Mouse (Mus musculus) neural tube, embryonic 12.5 days (tissue): ENCODE measurements around the gene Mt2. TPM values are rescaled to one million over a fixed set of nuclear protein-coding genes. Genes with fewer than 3 reads are reported as not detected.
A peak's percentile ranks its signal among the peaks of the same experiment; 100 is the strongest.

Source experiments
- ATAC-seq: fragments of 200-750 bp; cut with Nextera tagmentation; 2 replicates; pipeline ENCODE4 v1.8.0; 2017; ENCODE audit warnings: low read depth, mild to moderate bottlenecking, moderate TSS enrichment, moderate library complexity; ENCODE audit not compliant: low FRiP score
- H3K27ac ChIP-seq: fragments of 300-500 bp; sonication (generic); 2 replicates; pipeline ENCODE4 v1.5.1; 2016
- H3K27me3 ChIP-seq: fragments of 300-500 bp; sonication (generic); replicated peaks from 2 replicates; pipeline ENCODE4 v1.6.1; 2016; ENCODE audit warnings: mild to moderate bottlenecking
- H3K36me3 ChIP-seq: fragments of 300-500 bp; sonication (generic); 2 replicates; pipeline ENCODE4 v1.6.1; 2016; ENCODE audit warnings: mild to moderate bottlenecking
- H3K4me1 ChIP-seq: fragments of 300-500 bp; sonication (generic); 2 replicates; pipeline ENCODE4 v1.6.1; 2016
- H3K4me2 ChIP-seq: fragments of 300-500 bp; sonication (generic); replicated peaks from 2 replicates; pipeline ENCODE4 v1.6.1; 2016; ENCODE audit warnings: mild to moderate bottlenecking
- H3K4me3 ChIP-seq: fragments of 300-500 bp; sonication (generic); 2 replicates; pipeline ENCODE4 v1.5.1; 2016
- H3K9ac ChIP-seq: fragments of 300-500 bp; sonication (generic); 2 replicates; pipeline ENCODE4 v1.6.1; 2016; ENCODE audit warnings: mild to moderate bottlenecking
- H3K9me3 ChIP-seq: fragments of 300-500 bp; sonication (generic); 2 replicates; pipeline ENCODE4 v1.6.1; 2016; ENCODE audit warnings: mild to moderate bottlenecking
- WGBS: fragments of 180-500 bp; shearing (Covaris S2); methylation state at CpG from one replicate; pipeline ENCODE4 v1.1.7; 2016; 5-methylcytosine and 5-hydroxymethylcytosine counted together
- polyA plus RNA-seq: library from polyadenylated mRNA; unstranded; fragments of >200 nt; fragmentation: Nextera tagmentation; extraction: Ambion mirVana; gene quantifications from 2 replicates; pipeline ENCODE4 v1.2.1, GENCODE M21; 2016

Mt2 gene
- polyA plus RNA-seq, 1 experiment from 2014 or later = 11.1 TPM

- Histone ChIP-seq H3K9me3 (no peaks in the 10 kb centered on the region), H3K27ac (no peak overlapping the region), H3K9ac (no peak overlapping the region), H3K27me3 (peaks cover 48% of the 10 kb centered on the region), H3K36me3 (no peaks in the 10 kb centered on the region), H3K4me1 (peaks cover 21% of the 10 kb centered on the region), H3K4me3 (no peak overlapping the region), H3K4me2 (peak overlapping the region; percentile 40)
- 25% methylated on average over 21 of the region's 21 CpGs for WGBS
- ATAC-seq = no peak
These were observed 15.0 kb downstream of the Mt2 start for GRCm38 (mm10) chr8:94187290-94188002.

- peaks cover 13% of the 10 kb centered on the region for H3K4me1 ChIP-seq
- no peaks in the 10 kb centered on the region for H3K9me3 ChIP-seq
- 69% methylated on average over 13 of the region's 13 CpGs for WGBS
- no peak for ATAC-seq
- no peak overlapping the region for H3K4me3 ChIP-seq
- H3K36me3 ChIP-seq = no peaks in the 10 kb centered on the region
- peaks cover 28% of the 10 kb centered on the region for H3K27me3 ChIP-seq
- no peak overlapping the region for H3K9ac ChIP-seq
- H3K4me2 ChIP-seq = no peak overlapping the region
- H3K27ac ChIP-seq = no peak overlapping the region
These were observed 17.0 kb downstream of the Mt2 start for GRCm38 (mm10) chr8:94189275-94190031.

- WGBS = 28% methylated on average over 21 of the region's 21 CpGs
- Histone ChIP-seq H3K4me3 (0 out of 2 replicates have a peak overlapping the region, but pooled peaks have one; percentile 20), H3K27ac (no peak overlapping the region), H3K4me2 (peak overlapping the region; percentile 56), H3K9me3 (no peaks in the 10 kb centered on the region), H3K9ac (no peak overlapping the region), H3K36me3 (no peaks in the 10 kb centered on the region), H3K27me3 (peaks cover 17% of the 10 kb centered on the region), H3K4me1 (peaks cover 13% of the 10 kb centered on the region)
- no peak for ATAC-seq
These were observed 18.7 kb downstream of the Mt2 start for GRCm38 (mm10) chr8:94191101-94191691.

- WGBS = 84% methylated on average over 1 of the region's 1 CpGs
- peaks cover 4% of the 10 kb centered on the region; the same call in 1 of the 2 replicates for H3K4me1 ChIP-seq
- H3K36me3 ChIP-seq = no peaks in the 10 kb centered on the region
- H3K9ac ChIP-seq = no peak overlapping the region
- no peaks in the 10 kb centered on the region; the same call in none of the 2 replicates for H3K27me3 ChIP-seq
- no peak for ATAC-seq
- no peak overlapping the region for H3K4me3 ChIP-seq
- no peaks in the 10 kb centered on the region for H3K9me3 ChIP-seq
- no peak overlapping the region for H3K27ac ChIP-seq
- H3K4me2 ChIP-seq = no peak overlapping the region
These were observed 20.5 kb downstream of the Mt2 start for GRCm38 (mm10) chr8:94192926-94193325.

- Histone ChIP-seq H3K9ac (no peak overlapping the region), H3K9me3 (no peaks in the 10 kb centered on the region), H3K27me3 (no peaks in the 10 kb centered on the region; the same call in 1 of the 2 replicates), H3K4me3 (no peak overlapping the region), H3K4me1 (peaks cover 4% of the 10 kb centered on the region; the same call in 1 of the 2 replicates), H3K36me3 (no peaks in the 10 kb centered on the region), H3K4me2 (no peak overlapping the region), H3K27ac (no peak overlapping the region)
- no peak for ATAC-seq
- WGBS = 93% methylated on average over 7 of the region's 7 CpGs
These were observed 22.2 kb downstream of the Mt2 start for GRCm38 (mm10) chr8:94194591-94195223.

GRCm38 (mm10) chr8:94199202-94199869 lies 26.9 kb downstream of the Mt2 start:
- no peak for ATAC-seq
- Histone ChIP-seq H3K4me1 (no peaks in the 10 kb centered on the region), H3K27me3 (no peaks in the 10 kb centered on the region), H3K9me3 (no peaks in the 10 kb centered on the region), H3K4me2 (no peak overlapping the region), H3K36me3 (no peaks in the 10 kb centered on the region), H3K4me3 (no peak overlapping the region), H3K9ac (no peak overlapping the region), H3K27ac (no peak overlapping the region)
- WGBS = 46% methylated on average over 10 of the region's 10 CpGs

- no peak overlapping the region for H3K4me3 ChIP-seq
- H3K9ac ChIP-seq = no peak overlapping the region
- no peak overlapping the region for H3K4me2 ChIP-seq
- 71% methylated on average over 3 of the region's 3 CpGs for WGBS
- no peak for ATAC-seq
- H3K36me3 ChIP-seq = no peaks in the 10 kb centered on the region
- H3K27ac ChIP-seq = no peak overlapping the region
- H3K4me1 ChIP-seq = no peaks in the 10 kb centered on the region
- H3K27me3 ChIP-seq = no peaks in the 10 kb centered on the region
- H3K9me3 ChIP-seq = no peaks in the 10 kb centered on the region
These were observed 31.6 kb downstream of the Mt2 start for GRCm38 (mm10) chr8:94204043-94204442.

GRCm38 (mm10) chr8:94205736-94206135 lies 33.3 kb downstream of the Mt2 start:
- Histone ChIP-seq H3K9ac (no peak overlapping the region), H3K9me3 (no peaks in the 10 kb centered on the region), H3K36me3 (no peaks in the 10 kb centered on the region), H3K27ac (no peak overlapping the region), H3K4me2 (no peak overlapping the region), H3K4me3 (no peak overlapping the region), H3K27me3 (no peaks in the 10 kb centered on the region), H3K4me1 (no peaks in the 10 kb centered on the region)
- 15% methylated on average over 5 of the region's 5 CpGs for WGBS
- ATAC-seq = no peak

- no peak overlapping the region for H3K4me3 ChIP-seq
- H3K9me3 ChIP-seq = no peaks in the 10 kb centered on the region
- H3K4me1 ChIP-seq = no peaks in the 10 kb centered on the region
- no peak for ATAC-seq
- H3K9ac ChIP-seq = no peak overlapping the region
- no peaks in the 10 kb centered on the region for H3K27me3 ChIP-seq
- H3K27ac ChIP-seq = no peak overlapping the region
- WGBS = 81% methylated on average over 8 of the region's 8 CpGs
- no peaks in the 10 kb centered on the region for H3K36me3 ChIP-seq
- no peak overlapping the region for H3K4me2 ChIP-seq
These were observed 33.8 kb downstream of the Mt2 start for GRCm38 (mm10) chr8:94206256-94206655.

- H3K9me3 ChIP-seq = no peaks in the 10 kb centered on the region
- no peak overlapping the region for H3K4me2 ChIP-seq
- ATAC-seq = no peak
- no peak overlapping the region for H3K9ac ChIP-seq
- no peaks in the 10 kb centered on the region for H3K27me3 ChIP-seq
- no peaks in the 10 kb centered on the region for H3K4me1 ChIP-seq
- H3K36me3 ChIP-seq = no peaks in the 10 kb centered on the region
- H3K4me3 ChIP-seq = no peak overlapping the region
- H3K27ac ChIP-seq = no peak overlapping the region
- WGBS = 82% methylated on average over 2 of the region's 2 CpGs
These were observed 35.0 kb downstream of the Mt2 start for GRCm38 (mm10) chr8:94207491-94207890.

- no peaks in the 10 kb centered on the region for H3K4me1 ChIP-seq
- H3K27ac ChIP-seq = no peak overlapping the region
- ATAC-seq = no peak
- no peak overlapping the region for H3K4me3 ChIP-seq
- no peaks in the 10 kb centered on the region for H3K27me3 ChIP-seq
- no peaks in the 10 kb centered on the region for H3K9me3 ChIP-seq
- 91% methylated on average over 6 of the region's 6 CpGs for WGBS
- H3K36me3 ChIP-seq = no peaks in the 10 kb centered on the region
- H3K4me2 ChIP-seq = no peak overlapping the region
- H3K9ac ChIP-seq = no peak overlapping the region
These were observed 37.2 kb downstream of the Mt2 start for GRCm38 (mm10) chr8:94209639-94210038.
